Mouse (Mus musculus): ENCODE results near the gene Pdzk1.

DNA sequence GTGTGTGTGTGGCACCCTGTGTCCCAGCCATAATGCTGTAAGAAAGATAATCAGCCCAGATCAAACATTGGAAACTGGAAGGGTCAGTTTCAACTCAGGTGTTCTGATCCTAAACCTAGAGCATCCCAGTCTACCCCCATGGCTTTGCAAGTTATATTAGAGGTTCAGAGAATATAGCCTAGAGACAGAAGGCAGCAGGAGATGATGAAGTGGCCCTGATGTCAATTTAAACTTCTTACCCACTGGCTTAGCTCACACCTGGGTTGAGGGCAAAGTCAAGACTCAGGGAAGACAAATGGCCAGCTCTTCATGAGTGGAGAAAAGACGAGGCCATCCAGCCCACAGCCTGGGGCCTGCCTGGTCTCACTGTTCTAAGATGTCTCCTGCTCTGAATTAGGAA is at the start of gene Pdzk1, which contains the start of gene Cd160:
- TF ChIP-seq POLR2A (IDR thresholded peaks at IDR 0.05; ENCODE audit: low read depth, low read length) (no peak), CTCF (IDR thresholded peaks at IDR 0.05; ENCODE audit: borderline replicate concordance, insufficient read depth, low read length) (no peak)

Data from embryonic fibroblast, embryonic 13.5 days (primary cell).